Mouse (Mus musculus): ENCODE results near the gene Lurap1l. TPM values are rescaled to one million over a fixed set of nuclear protein-coding genes. Genes with fewer than 3 reads are reported as not detected.
A peak's percentile ranks its signal among the peaks of the same experiment; 100 is the strongest.

Gene Lurap1l
- polyA plus RNA-seq, 1 experiment from 2014 or later, result 10.5 TPM

DNA sequence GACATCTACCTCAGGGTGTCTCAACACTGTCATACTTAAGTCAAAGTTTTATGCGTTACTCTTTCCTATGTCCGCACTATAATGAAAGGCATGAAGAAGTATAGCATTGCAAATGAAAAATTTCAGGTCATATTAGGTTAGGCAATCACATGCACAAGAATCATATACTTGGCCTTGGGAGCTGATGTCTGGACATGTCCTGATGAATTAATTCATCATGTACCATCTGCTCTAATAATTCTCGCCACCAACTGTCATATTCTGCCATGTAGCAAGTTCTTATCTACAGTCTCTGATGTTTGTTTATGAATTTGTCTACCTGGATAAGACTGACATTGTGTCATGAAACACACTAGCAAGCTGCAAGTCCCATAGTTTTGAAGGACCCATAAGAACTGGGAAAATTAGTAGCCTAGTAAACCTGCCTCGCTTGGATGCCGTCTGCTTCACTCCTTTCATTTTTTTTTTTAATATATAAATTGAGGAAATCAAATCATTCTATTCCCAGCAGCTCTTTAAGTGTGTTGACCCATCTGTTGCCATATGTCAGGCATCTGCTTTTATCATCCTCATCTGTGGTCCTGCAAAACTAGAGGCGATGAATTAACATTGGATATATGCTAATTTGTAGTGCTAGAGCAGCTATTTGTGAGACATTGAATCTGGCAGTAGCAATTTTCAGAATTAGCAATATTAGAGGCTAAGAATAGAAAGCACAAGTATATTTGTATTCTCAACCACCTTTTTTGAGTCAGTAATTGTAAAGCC, 15.5 kb downstream of the Lurap1l start:
- Histone ChIP-seq H3K27ac (ENCODE audit: low read depth, low read length) (no peak overlapping the region), H3K4me3 (ENCODE audit: low read length) (no peak overlapping the region), H3K4me2 (ENCODE audit: low read length) (no peak overlapping the region), H3K27me3 (replicated peaks; ENCODE audit: control insufficient read depth, insufficient read depth, low read length) (no peaks in the 10 kb centered on the region), H3K36me3 (ENCODE audit: control insufficient read depth, insufficient read depth, low read length) (no peaks in the 10 kb centered on the region), H3K9ac (ENCODE audit: low read depth, low read length) (no peak overlapping the region), H3K4me1 (ENCODE audit: control insufficient read depth, insufficient read depth, low read depth, low read length) (no peaks in the 10 kb centered on the region), H3K9me3 (ENCODE audit: control insufficient read depth, low read length) (no peaks in the 10 kb centered on the region)
- ATAC-seq, result peak; percentile 63
- 75% methylated on average over 6 of the region's 6 CpGs for WGBS

DNA sequence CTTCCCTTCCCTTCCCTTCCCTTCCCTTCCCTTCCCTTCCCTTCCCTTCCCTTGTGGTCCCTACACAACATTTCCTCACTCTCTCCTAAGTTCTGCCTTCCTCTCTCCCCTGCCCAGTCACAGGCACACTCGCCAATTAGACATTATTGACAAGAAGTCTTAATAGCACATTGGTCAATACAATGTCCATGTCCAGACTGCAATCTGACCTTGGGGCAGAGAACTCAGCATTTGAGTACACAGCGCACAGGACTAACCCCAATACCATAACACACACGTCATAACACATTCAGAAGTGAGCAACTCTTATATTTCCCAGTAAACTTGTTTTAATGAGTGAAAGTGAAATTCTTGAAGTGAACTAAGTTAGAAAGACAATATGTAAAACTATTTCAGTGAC, 24.3 kb downstream of the Lurap1l start:
- Histone ChIP-seq H3K9me3 (ENCODE audit: control insufficient read depth, low read length) (no peaks in the 10 kb centered on the region), H3K9ac (ENCODE audit: low read depth, low read length) (no peak overlapping the region), H3K27ac (ENCODE audit: low read depth, low read length) (no peak overlapping the region), H3K4me3 (ENCODE audit: low read length) (no peak overlapping the region), H3K4me2 (ENCODE audit: low read length) (no peak overlapping the region), H3K36me3 (ENCODE audit: control insufficient read depth, insufficient read depth, low read length) (no peaks in the 10 kb centered on the region), H3K4me1 (ENCODE audit: control insufficient read depth, insufficient read depth, low read depth, low read length) (no peaks in the 10 kb centered on the region), H3K27me3 (replicated peaks; ENCODE audit: control insufficient read depth, insufficient read depth, low read length) (no peaks in the 10 kb centered on the region)
- no peak for ATAC-seq
- 94% methylated on average over 3 of the region's 3 CpGs for WGBS

DNA sequence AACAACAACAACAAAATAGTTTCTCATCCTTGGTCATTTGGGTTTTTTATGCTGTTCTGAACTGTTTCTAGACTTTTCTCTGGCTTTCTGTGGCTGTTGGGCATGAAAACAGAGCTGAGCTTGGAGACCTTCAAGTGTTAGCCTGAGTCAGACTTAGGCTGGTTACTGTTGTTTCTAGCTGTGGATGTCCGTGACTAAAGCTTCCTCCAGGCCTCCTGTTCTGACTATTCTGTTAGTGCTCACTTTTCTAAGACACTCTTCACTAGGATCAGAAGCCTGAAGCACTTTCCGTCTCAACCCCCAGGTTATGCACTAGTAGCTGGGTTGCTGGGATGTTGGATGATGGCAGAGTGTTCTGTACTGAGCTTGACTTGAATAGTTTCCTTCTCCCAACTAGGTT, 28.7 kb downstream of the Lurap1l start:
- Histone ChIP-seq H3K27me3 (replicated peaks; ENCODE audit: control insufficient read depth, insufficient read depth, low read length) (no peaks in the 10 kb centered on the region), H3K27ac (ENCODE audit: low read depth, low read length) (no peak overlapping the region), H3K4me2 (ENCODE audit: low read length) (no peak overlapping the region), H3K9ac (ENCODE audit: low read depth, low read length) (no peak overlapping the region), H3K4me3 (ENCODE audit: low read length) (no peak overlapping the region), H3K9me3 (ENCODE audit: control insufficient read depth, low read length) (no peaks in the 10 kb centered on the region), H3K4me1 (ENCODE audit: control insufficient read depth, insufficient read depth, low read depth, low read length) (no peaks in the 10 kb centered on the region), H3K36me3 (ENCODE audit: control insufficient read depth, insufficient read depth, low read length) (no peaks in the 10 kb centered on the region)
- ATAC-seq, result no peak
- WGBS, result 85% methylated on average over 2 of the region's 2 CpGs

DNA sequence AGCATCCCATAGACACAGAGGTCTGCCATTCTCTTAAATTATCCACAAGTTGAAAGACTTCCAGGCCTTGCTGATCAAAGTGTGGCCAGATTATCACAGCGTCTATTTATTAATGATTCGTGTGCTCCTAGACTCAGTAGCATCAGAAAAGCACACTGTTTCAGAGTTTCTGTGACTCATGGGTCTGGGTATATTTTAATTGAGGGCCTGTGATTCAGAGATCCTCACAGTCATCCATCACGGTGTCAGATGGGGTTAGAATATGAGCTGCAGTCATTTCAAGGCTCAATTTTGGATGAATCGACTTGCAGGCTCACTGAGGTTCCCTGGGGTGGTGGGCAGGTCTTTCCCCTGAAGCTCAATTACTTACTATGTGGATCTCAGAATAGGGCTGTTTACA, 30.5 kb downstream of the Lurap1l start:
- Histone ChIP-seq H3K27me3 (replicated peaks; ENCODE audit: control insufficient read depth, insufficient read depth, low read length) (no peaks in the 10 kb centered on the region), H3K9me3 (ENCODE audit: control insufficient read depth, low read length) (no peaks in the 10 kb centered on the region), H3K27ac (ENCODE audit: low read depth, low read length) (no peak overlapping the region), H3K4me3 (ENCODE audit: low read length) (no peak overlapping the region), H3K36me3 (ENCODE audit: control insufficient read depth, insufficient read depth, low read length) (no peaks in the 10 kb centered on the region), H3K4me1 (ENCODE audit: control insufficient read depth, insufficient read depth, low read depth, low read length) (no peaks in the 10 kb centered on the region), H3K4me2 (ENCODE audit: low read length) (no peak overlapping the region), H3K9ac (ENCODE audit: low read depth, low read length) (no peak overlapping the region)
- 81% methylated on average over 4 of the region's 4 CpGs for WGBS
- no peak for ATAC-seq

DNA sequence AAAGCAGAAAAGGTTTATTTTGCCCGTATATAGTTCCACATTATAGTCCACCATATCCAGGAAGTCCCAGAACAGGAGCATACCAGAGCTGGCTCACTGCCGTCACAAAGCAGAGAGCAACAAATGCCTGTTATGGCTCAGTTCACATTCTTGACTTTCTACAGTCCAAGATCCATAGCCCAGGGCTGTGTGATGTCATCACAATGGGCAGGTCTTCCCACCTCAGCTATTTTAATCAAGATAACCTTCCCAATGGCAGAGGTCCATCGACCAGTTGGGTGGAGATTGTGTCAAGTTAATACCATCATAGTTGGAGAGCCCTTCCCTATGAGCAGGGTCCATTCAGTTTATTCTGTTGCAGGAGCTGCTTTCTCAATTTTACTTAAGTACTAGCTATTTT, 31.5 kb downstream of the Lurap1l start:
- H3K4me3 ChIP-seq (ENCODE audit: low read length), result no peak overlapping the region
- ATAC-seq, result no peak
- WGBS, result 94% methylated on average over 3 of the region's 3 CpGs

DNA sequence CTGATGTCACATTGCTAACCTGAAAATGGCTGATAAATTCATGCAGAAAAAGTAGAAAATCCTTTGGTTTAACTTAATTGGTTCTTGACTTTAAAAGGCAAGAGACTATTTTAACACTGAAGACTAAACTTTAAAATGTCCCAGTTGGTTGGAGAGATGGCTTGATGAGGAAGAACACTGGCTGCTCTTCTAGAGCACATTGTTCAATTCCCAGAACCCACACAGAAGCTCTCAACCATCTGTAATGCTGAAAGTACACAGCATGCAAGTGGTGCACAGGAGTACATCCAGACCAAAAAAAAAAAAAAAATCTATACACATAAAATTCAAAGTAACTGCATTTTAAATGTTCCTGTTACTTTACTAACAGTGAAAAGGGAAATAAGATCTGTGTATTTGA, 34.2 kb downstream of the Lurap1l start:
- no peaks in the 10 kb centered on the region for H3K27me3 ChIP-seq (replicated peaks; ENCODE audit: control insufficient read depth, insufficient read depth, low read length)
- no peak overlapping the region for H3K4me3 ChIP-seq (ENCODE audit: low read length)
- ATAC-seq, result no peak
- no peaks in the 10 kb centered on the region for H3K9me3 ChIP-seq (ENCODE audit: control insufficient read depth, low read length)
- H3K27ac ChIP-seq (ENCODE audit: low read depth, low read length), result no peak overlapping the region
- H3K9ac ChIP-seq (ENCODE audit: low read depth, low read length), result no peak overlapping the region
- H3K36me3 ChIP-seq (ENCODE audit: control insufficient read depth, insufficient read depth, low read length), result no peaks in the 10 kb centered on the region
- H3K4me2 ChIP-seq (ENCODE audit: low read length), result no peak overlapping the region
- H3K4me1 ChIP-seq (ENCODE audit: control insufficient read depth, insufficient read depth, low read depth, low read length), result no peaks in the 10 kb centered on the region

More for the DNA sequence above, 31.5 kb downstream of the Lurap1l start:
- Histone ChIP-seq H3K9me3 (ENCODE audit: control insufficient read depth, low read length) (no peaks in the 10 kb centered on the region), H3K4me2 (ENCODE audit: low read length) (no peak overlapping the region), H3K27ac (ENCODE audit: low read depth, low read length) (no peak overlapping the region), H3K36me3 (ENCODE audit: control insufficient read depth, insufficient read depth, low read length) (no peaks in the 10 kb centered on the region), H3K9ac (ENCODE audit: low read depth, low read length) (no peak overlapping the region), H3K4me1 (ENCODE audit: control insufficient read depth, insufficient read depth, low read depth, low read length) (no peaks in the 10 kb centered on the region), H3K27me3 (replicated peaks; ENCODE audit: control insufficient read depth, insufficient read depth, low read length) (no peaks in the 10 kb centered on the region)

DNA sequence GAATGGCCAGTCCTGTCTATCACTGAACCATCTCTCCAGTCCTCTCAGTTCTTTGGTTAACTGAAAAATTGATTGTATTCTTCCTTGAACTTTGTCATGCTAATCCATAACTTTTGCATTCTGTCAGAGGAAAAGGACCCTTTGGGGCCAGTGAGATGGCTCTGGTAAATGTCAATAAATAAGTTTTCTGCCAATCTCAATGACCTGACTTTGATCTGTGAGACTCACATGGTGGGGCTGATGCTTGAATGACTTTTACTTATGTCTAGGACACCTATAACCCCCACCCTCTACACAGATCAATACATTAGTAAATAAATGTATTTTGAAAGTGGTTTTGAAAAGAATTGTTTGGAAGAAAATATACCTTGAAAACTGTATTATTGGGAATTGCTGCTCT, 38.7 kb downstream of the Lurap1l start:
- H3K4me2 ChIP-seq (ENCODE audit: low read length), result no peak overlapping the region
- H3K27ac ChIP-seq (ENCODE audit: low read depth, low read length), result no peak overlapping the region
- no peaks in the 10 kb centered on the region for H3K27me3 ChIP-seq (replicated peaks; ENCODE audit: control insufficient read depth, insufficient read depth, low read length)
- H3K4me1 ChIP-seq (ENCODE audit: control insufficient read depth, insufficient read depth, low read depth, low read length), result no peaks in the 10 kb centered on the region
- ATAC-seq, result no peak
- H3K9me3 ChIP-seq (ENCODE audit: control insufficient read depth, low read length), result no peaks in the 10 kb centered on the region
- no peak overlapping the region for H3K9ac ChIP-seq (ENCODE audit: low read depth, low read length)
- H3K36me3 ChIP-seq (ENCODE audit: control insufficient read depth, insufficient read depth, low read length), result no peaks in the 10 kb centered on the region
- H3K4me3 ChIP-seq (ENCODE audit: low read length), result no peak overlapping the region

DNA sequence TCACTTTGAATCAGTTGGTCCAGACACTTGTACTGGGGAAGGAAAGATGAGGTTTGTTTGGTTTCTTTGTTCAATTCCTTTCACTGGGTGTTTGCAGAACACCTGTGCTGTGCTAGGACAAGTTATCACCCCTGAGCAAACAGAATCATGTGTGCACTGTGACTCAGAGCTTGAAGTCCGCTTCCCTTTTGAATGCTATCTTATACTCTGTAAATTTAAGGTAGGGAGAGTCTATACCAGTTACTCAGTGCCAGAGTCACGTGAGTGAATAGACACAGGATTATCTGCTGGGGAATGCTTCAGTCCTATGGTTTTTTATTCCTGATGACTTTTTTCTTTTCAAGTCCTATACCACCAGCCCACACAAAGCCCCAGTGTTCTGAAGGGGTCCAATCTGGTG, 39.3 kb downstream of the Lurap1l start:
- Histone ChIP-seq H3K9me3 (ENCODE audit: control insufficient read depth, low read length) (no peaks in the 10 kb centered on the region), H3K36me3 (ENCODE audit: control insufficient read depth, insufficient read depth, low read length) (no peaks in the 10 kb centered on the region), H3K4me1 (ENCODE audit: control insufficient read depth, insufficient read depth, low read depth, low read length) (no peaks in the 10 kb centered on the region), H3K4me3 (ENCODE audit: low read length) (no peak overlapping the region), H3K27me3 (replicated peaks; ENCODE audit: control insufficient read depth, insufficient read depth, low read length) (no peaks in the 10 kb centered on the region), H3K9ac (ENCODE audit: low read depth, low read length) (no peak overlapping the region), H3K4me2 (ENCODE audit: low read length) (no peak overlapping the region), H3K27ac (ENCODE audit: low read depth, low read length) (no peak overlapping the region)
- WGBS, result 83% methylated on average over 2 of the region's 2 CpGs
- ATAC-seq, result no peak

DNA sequence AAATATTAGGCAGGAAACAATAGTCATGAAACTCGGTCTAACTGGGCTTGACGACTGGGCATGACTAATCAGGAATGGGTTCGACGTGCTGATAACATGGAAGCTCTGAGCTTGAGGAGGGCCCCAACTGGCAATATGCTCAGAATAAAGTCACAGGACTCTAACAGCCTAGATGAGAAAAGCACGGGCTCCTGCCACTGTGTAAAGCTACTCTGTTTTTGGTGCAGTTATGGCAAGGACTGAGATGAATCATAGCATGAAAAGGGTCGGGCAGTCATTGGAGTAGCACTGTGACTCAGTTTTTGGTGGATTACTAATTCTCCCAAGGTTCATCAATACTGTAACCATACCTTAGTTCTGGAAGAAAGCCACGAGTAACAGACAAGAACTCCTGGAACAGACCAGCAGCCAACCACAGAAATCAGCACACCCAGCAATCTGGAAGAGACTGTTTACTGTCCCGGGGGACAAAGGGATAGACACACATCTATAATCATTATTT, 39.9 kb downstream of the Lurap1l start:
- H3K4me2 ChIP-seq (ENCODE audit: low read length), result no peak overlapping the region
- H3K27ac ChIP-seq (ENCODE audit: low read depth, low read length), result no peak overlapping the region
- H3K36me3 ChIP-seq (ENCODE audit: control insufficient read depth, insufficient read depth, low read length), result no peaks in the 10 kb centered on the region
- ATAC-seq, result no peak
- H3K4me3 ChIP-seq (ENCODE audit: low read length), result no peak overlapping the region
- no peaks in the 10 kb centered on the region for H3K27me3 ChIP-seq (replicated peaks; ENCODE audit: control insufficient read depth, insufficient read depth, low read length)
- no peak overlapping the region for H3K9ac ChIP-seq (ENCODE audit: low read depth, low read length)
- H3K9me3 ChIP-seq (ENCODE audit: control insufficient read depth, low read length), result no peaks in the 10 kb centered on the region
- no peaks in the 10 kb centered on the region for H3K4me1 ChIP-seq (ENCODE audit: control insufficient read depth, insufficient read depth, low read depth, low read length)
- WGBS, result 53% methylated on average over 8 of the region's 8 CpGs
